Mouse (Mus musculus) ES-E14 (cell line): ENCODE data around the gene Nfe2l2.

Experiments used
- CHD2 ChIP-seq: IDR thresholded peaks from 2 replicates; pipeline ENCODE4 v1.6.1; 2014; ENCODE audit warnings: mild to moderate bottlenecking, low read depth, low read length, inconsistent platforms
- HCFC1 ChIP-seq: IDR thresholded peaks from 2 replicates; pipeline ENCODE4 v1.6.1; 2012; ENCODE audit warnings: low read length, inconsistent platforms, borderline replicate concordance; ENCODE audit not compliant: insufficient read depth
- MAFK ChIP-seq: IDR thresholded peaks from 2 replicates; pipeline ENCODE4 v1.6.1; 2014; ENCODE audit warnings: mild to moderate bottlenecking, low read depth, low read length, inconsistent platforms; ENCODE audit not compliant: insufficient read depth
- ZC3H11A ChIP-seq: IDR thresholded peaks from 2 replicates; pipeline ENCODE4 v1.6.1; 2012; ENCODE audit warnings: low read depth, mild to moderate bottlenecking, inconsistent platforms, low read length, borderline replicate concordance
- ZNF384 ChIP-seq: IDR thresholded peaks from 2 replicates; pipeline ENCODE4 v1.6.1; 2012; ENCODE audit warnings: low read depth, low read length, inconsistent platforms

GRCm38 (mm10) chr2:75695676-75696350 lies 8.6 kb downstream of the Nfe2l2 start:
- no peak for TF ChIP-seq ZNF384
- no peak for TF ChIP-seq CHD2
- no peak for TF ChIP-seq ZC3H11A
- TF ChIP-seq MAFK: no peak
- no peak for TF ChIP-seq HCFC1
